Mouse (Mus musculus) heart, embryonic 10.5 days (tissue): ENCODE data around the gene Mcm5. TPM values are rescaled to one million over a fixed set of nuclear protein-coding genes. Genes with fewer than 3 reads are reported as not detected.

ENCODE experiments used
- DNase-seq: peaks from one replicate; pipeline ENCODE4 v3.0.0-alpha.2; 2017; ENCODE audit warnings: low spot score
- H3K27ac ChIP-seq: fragments of 300-500 bp; sonication (generic); 2 replicates; pipeline ENCODE4 v1.5.1; 2016; ENCODE audit warnings: mild to moderate bottlenecking
- H3K27me3 ChIP-seq: fragments of 300-500 bp; sonication (generic); 2 replicates; pipeline ENCODE4 v1.6.1; 2016; ENCODE audit warnings: mild to moderate bottlenecking; ENCODE audit not compliant: poor library complexity, insufficient read depth, severe bottlenecking
- H3K36me3 ChIP-seq: fragments of 300-500 bp; sonication (generic); 2 replicates; pipeline ENCODE4 v1.6.1; 2016; ENCODE audit warnings: mild to moderate bottlenecking, moderate library complexity
- H3K4me1 ChIP-seq: fragments of 300-500 bp; sonication (generic); 2 replicates; pipeline ENCODE4 v1.6.1; 2016; ENCODE audit warnings: mild to moderate bottlenecking
- H3K4me3 ChIP-seq: fragments of 300-500 bp; sonication (generic); 2 replicates; pipeline ENCODE4 v1.5.1; 2016; ENCODE audit warnings: mild to moderate bottlenecking, moderate library complexity
- H3K9me3 ChIP-seq: fragments of 300-500 bp; sonication (generic); 2 replicates; pipeline ENCODE4 v1.6.1; 2016; ENCODE audit warnings: mild to moderate bottlenecking, moderate library complexity
- WGBS: fragments of 180-500 bp; shearing (Covaris S2); methylation state at CpG from one replicate; pipeline ENCODE4 v1.1.7; 2016; 5-methylcytosine and 5-hydroxymethylcytosine counted together
- polyA plus RNA-seq: library from polyadenylated mRNA; unstranded; fragments of >200 nt; fragmentation: Nextera tagmentation; extraction: Ambion mirVana; gene quantifications from 2 replicates; pipeline ENCODE4 v1.2.1, GENCODE M21; 2016

The Mcm5 gene
- polyA plus RNA-seq, 1 experiment from 2014 or later, result 195 TPM

DNA sequence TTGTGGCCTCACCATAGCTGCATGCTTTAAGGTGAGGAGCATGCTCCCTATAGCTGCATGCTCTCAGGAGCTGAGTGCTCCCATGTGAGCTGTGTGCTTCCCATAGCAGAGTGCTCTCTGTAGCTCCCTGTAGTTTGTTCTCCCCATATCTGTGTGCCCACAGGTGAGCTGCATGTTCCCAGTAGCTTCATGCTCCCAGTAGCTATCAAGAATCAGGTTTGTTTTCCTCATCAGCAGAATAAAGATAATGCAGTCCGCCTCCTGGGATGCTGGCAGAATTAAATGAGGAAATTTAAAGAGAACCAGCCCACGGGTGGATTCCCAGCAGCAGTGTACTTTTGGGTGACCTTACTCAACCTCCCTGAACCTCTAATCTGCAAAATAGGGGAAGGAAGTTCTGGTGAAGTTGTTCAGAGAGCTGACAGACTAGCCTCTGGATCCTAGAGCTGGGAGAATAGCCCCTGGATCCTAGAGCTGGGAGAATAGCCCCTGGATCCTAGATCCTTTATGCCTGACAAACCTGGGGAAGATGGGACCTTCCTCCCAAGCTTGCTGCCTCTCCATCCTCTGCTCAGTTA, 43.2 kb downstream of the Mcm5 start:
- Histone ChIP-seq H3K27ac (no peak overlapping the region), H3K4me1 (0 out of 2 replicates have a peak, but pooled peaks cover under 1% of the 10 kb centered on the region), H3K27me3 (no peaks in the 10 kb centered on the region), H3K9me3 (no peaks in the 10 kb centered on the region), H3K4me3 (no peak overlapping the region), H3K36me3 (no peaks in the 10 kb centered on the region)
- 76% methylated on average over 2 of the region's 2 CpGs for WGBS
- DNase-seq, result no peak

DNA sequence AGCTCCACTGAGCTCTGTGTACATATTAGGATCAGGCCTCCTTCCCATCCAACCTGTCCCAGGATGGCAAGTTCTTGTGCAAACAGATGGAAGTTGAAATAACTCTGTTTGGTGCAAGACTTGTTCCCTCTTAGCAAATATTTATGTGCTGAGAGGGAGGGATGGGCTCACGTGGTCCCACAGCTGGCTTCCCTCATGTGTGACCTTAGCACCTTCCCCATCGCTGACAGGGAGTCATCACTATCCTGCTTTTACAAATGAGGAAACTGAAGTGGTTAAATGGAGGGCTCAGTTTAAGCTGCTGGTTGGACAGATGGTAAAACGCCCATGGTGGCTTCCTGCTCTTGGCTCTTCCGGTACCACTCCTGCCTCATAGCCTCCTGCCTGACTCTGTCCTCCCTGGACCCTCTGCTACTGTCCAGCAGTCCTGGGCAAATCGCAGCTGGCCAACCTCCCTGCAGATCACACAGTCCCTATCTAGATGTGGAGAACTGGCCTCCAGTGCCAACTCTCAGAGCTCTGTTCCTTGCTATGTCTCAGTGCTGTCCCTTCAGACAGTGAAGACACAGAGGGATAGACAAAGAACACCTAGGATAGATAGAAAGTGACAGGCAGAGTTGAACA, 45.6 kb downstream of the Mcm5 start:
- no peak overlapping the region for H3K4me3 ChIP-seq
- H3K4me1 ChIP-seq, result 0 out of 2 replicates have a peak, but pooled peaks cover 5% of the 10 kb centered on the region
- no peak for DNase-seq
- 72% methylated on average over 5 of the region's 5 CpGs for WGBS
- no peaks in the 10 kb centered on the region for H3K36me3 ChIP-seq
- H3K27me3 ChIP-seq, result no peaks in the 10 kb centered on the region
- no peak overlapping the region for H3K27ac ChIP-seq
- H3K9me3 ChIP-seq, result no peaks in the 10 kb centered on the region

DNA sequence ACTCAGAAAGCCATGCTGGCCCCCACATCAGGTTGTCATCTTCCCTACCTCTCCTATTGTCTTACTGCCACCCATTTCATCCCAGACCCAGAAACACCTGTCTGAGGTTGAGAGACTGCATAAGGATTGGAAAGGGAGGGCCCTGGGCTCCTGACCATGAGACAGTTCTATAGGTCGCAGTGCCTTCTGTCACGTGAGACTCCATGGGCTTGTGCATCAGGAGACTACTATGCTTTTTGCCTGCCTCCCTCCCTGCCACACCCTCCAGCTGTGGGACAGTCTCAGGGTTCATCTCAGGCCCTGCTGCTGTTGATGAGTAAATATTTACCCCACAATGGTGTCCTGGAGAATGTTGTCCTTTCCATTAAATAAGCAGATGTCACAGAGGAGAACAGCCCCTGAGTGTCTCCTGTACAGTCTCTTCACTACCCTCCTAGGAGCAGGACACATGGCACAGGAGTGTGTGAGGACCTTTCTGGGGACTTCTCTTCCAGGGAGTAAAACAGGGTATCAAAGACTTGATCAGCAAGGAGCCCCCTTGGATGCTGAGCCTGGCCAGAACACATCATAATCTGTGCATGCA, 46.5 kb downstream of the Mcm5 start:
- Histone ChIP-seq H3K4me3 (no peak overlapping the region), H3K27me3 (no peaks in the 10 kb centered on the region), H3K4me1 (0 out of 2 replicates have a peak, but pooled peaks cover 5% of the 10 kb centered on the region), H3K27ac (no peak overlapping the region), H3K9me3 (no peaks in the 10 kb centered on the region), H3K36me3 (no peaks in the 10 kb centered on the region)
- no peak for DNase-seq
- WGBS, result 70% methylated on average over 2 of the region's 2 CpGs

DNA sequence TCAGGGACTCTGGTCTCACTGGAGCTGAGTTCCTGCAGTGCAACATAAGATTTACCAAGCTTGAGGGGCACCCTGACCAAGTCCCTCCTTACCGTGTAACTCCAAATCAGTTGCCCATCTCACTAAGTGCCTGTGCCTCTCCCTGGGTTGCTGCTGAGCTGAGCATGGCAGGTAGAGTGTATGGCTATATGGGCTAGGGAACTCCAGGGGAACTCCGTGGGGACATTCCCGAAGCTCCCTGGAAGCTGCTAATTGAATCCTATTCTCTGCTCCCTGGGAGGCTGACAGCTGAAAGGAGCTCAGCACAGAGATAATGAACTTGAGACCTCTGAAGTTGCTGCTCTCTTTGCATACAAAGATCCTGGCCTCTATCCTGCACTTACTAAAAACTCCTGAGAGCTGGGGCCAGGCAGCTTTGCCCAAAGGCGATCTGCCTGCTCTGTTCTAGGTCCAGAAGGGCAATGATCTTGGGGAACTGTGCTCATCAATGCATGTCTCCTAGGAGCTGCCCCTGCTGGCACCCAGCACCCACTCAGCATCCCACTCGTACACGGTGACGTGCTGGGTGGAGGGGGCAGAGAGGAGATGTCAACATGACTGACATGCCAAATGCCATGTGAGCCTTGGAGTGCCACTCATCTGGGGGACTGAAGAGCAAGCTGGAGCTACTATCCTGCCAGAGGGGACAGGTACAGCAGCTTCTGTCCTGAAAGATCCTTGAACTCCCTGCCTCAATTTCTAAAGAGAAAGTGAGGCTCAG, 48.3 kb downstream of the Mcm5 start:
- H3K27me3 ChIP-seq, result no peaks in the 10 kb centered on the region
- 19% methylated on average over 7 of the region's 7 CpGs for WGBS
- no peak for DNase-seq

DNA sequence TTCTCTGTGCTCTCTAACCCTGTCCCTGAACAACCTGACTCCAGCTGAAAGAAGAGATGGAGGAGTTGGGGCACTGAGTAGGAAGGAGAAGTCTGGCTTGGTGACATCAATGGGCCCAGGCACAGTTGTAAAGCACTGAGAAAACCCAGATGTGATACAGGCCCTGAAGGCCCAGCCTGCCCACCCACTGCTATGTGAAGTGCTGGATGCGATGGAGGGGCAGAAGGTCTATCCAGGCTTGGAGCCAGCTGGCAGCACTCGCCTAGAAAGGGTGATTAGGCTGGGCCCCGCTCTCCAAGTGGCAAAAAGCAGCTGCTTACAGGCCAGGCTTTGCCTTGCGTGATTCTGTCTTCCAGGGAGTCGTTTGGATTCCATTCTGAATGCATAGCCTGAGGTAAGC, 60.0 kb downstream of the Mcm5 start:
- Histone ChIP-seq H3K4me1 (no peaks in the 10 kb centered on the region), H3K27me3 (no peaks in the 10 kb centered on the region), H3K27ac (no peak overlapping the region), H3K9me3 (no peaks in the 10 kb centered on the region), H3K4me3 (no peak overlapping the region), H3K36me3 (no peaks in the 10 kb centered on the region)
- 72% methylated on average over 5 of the region's 5 CpGs for WGBS
- DNase-seq, result no peak

More for the DNA sequence above, 48.3 kb downstream of the Mcm5 start:
- Histone ChIP-seq H3K4me1 (0 out of 2 replicates have a peak, but pooled peaks cover 5% of the 10 kb centered on the region), H3K4me3 (no peak overlapping the region), H3K36me3 (no peaks in the 10 kb centered on the region), H3K9me3 (no peaks in the 10 kb centered on the region), H3K27ac (no peak overlapping the region)

DNA sequence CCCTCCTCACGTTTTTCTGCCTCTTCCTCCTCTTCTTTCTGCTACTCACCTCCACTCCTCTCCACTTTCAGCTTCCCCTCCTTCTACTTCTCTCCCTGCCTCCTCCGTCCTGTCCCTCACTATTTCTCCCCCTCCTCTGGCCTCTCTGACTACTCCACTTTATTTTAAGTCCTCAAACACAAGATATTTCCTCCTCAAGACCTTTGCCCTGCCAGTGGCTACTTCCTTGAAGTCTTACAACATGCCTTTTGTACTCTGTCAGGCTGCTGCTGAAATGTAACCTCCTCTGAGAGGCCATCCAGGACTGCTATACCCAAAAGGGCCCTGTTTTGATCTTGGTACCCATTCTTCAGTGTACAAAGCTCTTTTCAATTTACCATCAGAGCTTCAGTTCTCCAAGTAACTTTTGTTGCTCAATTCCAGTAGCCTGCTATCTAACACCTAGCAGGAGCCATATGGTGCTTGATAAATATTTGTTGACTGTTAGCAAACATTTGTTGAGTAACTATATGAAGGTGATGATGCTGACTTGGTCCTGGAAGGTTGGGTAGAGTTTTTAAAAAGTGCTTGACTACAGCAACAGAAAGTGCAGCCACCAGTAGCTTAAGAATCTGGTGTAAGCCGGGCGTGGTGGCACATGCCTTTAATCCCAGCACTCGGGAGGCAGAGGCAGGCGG, 62.8 kb downstream of the Mcm5 start:
- Histone ChIP-seq H3K27me3 (no peaks in the 10 kb centered on the region), H3K9me3 (no peaks in the 10 kb centered on the region), H3K36me3 (no peaks in the 10 kb centered on the region), H3K4me3 (no peak overlapping the region), H3K27ac (no peak overlapping the region), H3K4me1 (no peaks in the 10 kb centered on the region)
- no peak for DNase-seq
- WGBS, result 73% methylated on average over 6 of the region's 6 CpGs

Other genes with a start within 250 kb of the Mcm5 start
- 0.09 TPM in 1 of 2 replicates, not detected in the other for gene Isx, start 236.4 kb upstream of the Mcm5 start, polyA plus RNA-seq
- gene Hmgxb4, start 116.2 kb upstream of the Mcm5 start, polyA plus RNA-seq, result 23.7 and 32.8 TPM in 2 replicates
- gene Tom1, start 75.9 kb upstream of the Mcm5 start, polyA plus RNA-seq, result 40.3 and 46.4 TPM in 2 replicates
- gene Hmox1, start 15.9 kb upstream of the Mcm5 start, polyA plus RNA-seq, result 19.9 and 28.3 TPM in 2 replicates
- 0.05 and 0.15 TPM in 2 replicates for gene Rasd2, start 104.4 kb downstream of the Mcm5 start, polyA plus RNA-seq